Mouse (Mus musculus) ES-E14 (cell line): Measurements from ENCODE around the gene Mthfd1l.

Source experiments
- CHD2 ChIP-seq: IDR thresholded peaks from 2 replicates; pipeline ENCODE4 v1.6.1; 2014; ENCODE audit warnings: mild to moderate bottlenecking, low read depth, low read length, inconsistent platforms
- MAFK ChIP-seq: IDR thresholded peaks from 2 replicates; pipeline ENCODE4 v1.6.1; 2014; ENCODE audit warnings: mild to moderate bottlenecking, low read depth, low read length, inconsistent platforms; ENCODE audit not compliant: insufficient read depth
- ZNF384 ChIP-seq: IDR thresholded peaks from 2 replicates; pipeline ENCODE4 v1.6.1; 2012; ENCODE audit warnings: low read depth, low read length, inconsistent platforms

DNA sequence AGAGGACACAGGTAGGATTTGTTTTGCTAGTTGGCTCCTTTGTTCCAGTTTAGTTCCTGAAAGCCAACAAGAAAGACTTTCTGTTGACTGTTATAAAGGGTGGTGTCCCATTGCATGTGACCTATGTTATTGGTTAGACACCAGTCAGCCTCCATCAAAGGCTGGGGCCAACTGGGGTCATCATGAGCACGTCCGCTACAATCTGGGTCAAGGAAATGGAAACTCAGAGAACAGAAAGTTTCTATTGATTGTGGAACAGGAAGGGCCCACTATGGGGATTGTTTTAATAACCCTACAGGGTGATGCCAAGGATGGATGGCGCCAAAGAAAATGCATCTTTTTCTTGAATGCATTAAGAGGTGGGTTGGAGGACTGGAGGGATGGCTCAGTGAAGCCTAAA is 166.6 kb downstream of the Mthfd1l start:
- no peak for TF ChIP-seq ZNF384
- TF ChIP-seq CHD2: no peak
- no peak for TF ChIP-seq MAFK
